Mouse (Mus musculus) lung, postnatal 0 days (tissue): Measurements from ENCODE around the gene Rgs7.

ENCODE experiments used
- CTCF ChIP-seq: IDR thresholded peaks from 2 replicates; pipeline ENCODE4 v1.5.1; 2016; ENCODE audit warnings: antibody characterized with exemption, mild to moderate bottlenecking
- EP300 ChIP-seq: IDR thresholded peaks from 2 replicates; pipeline ENCODE4 v1.6.1; 2016; ENCODE audit warnings: antibody characterized with exemption, mild to moderate bottlenecking, control low read depth

GRCm38 (mm10) chr1:175300895-175301294, 191.4 kb downstream of the Rgs7 start:
- TF ChIP-seq CTCF (no peak), EP300 (no peak)
